Mouse (Mus musculus) adrenal gland, adult 2 months (tissue): ENCODE measurements around the gene Zdhhc25. TPM values are rescaled to one million over a fixed set of nuclear protein-coding genes. Genes with fewer than 3 reads are reported as not detected.

ENCODE experiments used
- DNase-seq: peaks from one replicate; pipeline ENCODE4 v3.0.0; 2021
- long read RNA-seq: library from polyadenylated mRNA; stranded (forward); transcript quantifications from one replicate; pipeline ENCODE4 v2.0.0, GENCODE M21; 2021
- polyA plus RNA-seq: library from polyadenylated mRNA; depleted of rRNA; stranded (reverse); fragments of >200 nt; gene quantifications from 2 replicates; pipeline ENCODE4 v1.2.3, GENCODE M21; 2012; rRNA removed
- total RNA-seq, 2 experiments: library from RNA; stranded (reverse); gene quantifications; 2 replicates each; pipeline ENCODE4 v1.2.3; 2021

Zdhhc25 gene
- total RNA-seq: not detected
- not detected in 2 replicates for polyA plus RNA-seq
- long read RNA-seq: 0 reads

- DNase-seq: no peak
Measured at GRCm38 (mm10) chr15:88600002-88600401, at the start of gene Zdhhc25. TSS of gene Zdhhc25 (plus strand) at chr15:88600302.

- no peak for DNase-seq
Measured at GRCm38 (mm10) chr15:88552852-88553251, 47.2 kb upstream of the Zdhhc25 start.

GRCm38 (mm10) chr15:88555476-88555875 is 44.6 kb upstream of the Zdhhc25 start:
- DNase-seq: peak; percentile 16

GRCm38 (mm10) chr15:88560637-88561036 is 39.5 kb upstream of the Zdhhc25 start:
- DNase-seq: no peak

- no peak for DNase-seq
Measured at GRCm38 (mm10) chr15:88561058-88561730, 38.9 kb upstream of the Zdhhc25 start.

GRCm38 (mm10) chr15:88565307-88565706 is 34.8 kb upstream of the Zdhhc25 start:
- no peak for DNase-seq

- DNase-seq: no peak
Measured at GRCm38 (mm10) chr15:88565806-88566205, 34.3 kb upstream of the Zdhhc25 start.

GRCm38 (mm10) chr15:88570697-88571096 is 29.4 kb upstream of the Zdhhc25 start:
- no peak for DNase-seq

- DNase-seq: no peak
Measured at GRCm38 (mm10) chr15:88579461-88579860, 20.6 kb upstream of the Zdhhc25 start.

GRCm38 (mm10) chr15:88602496-88602895 is 2.4 kb downstream of the Zdhhc25 start:
- DNase-seq: no peak

- no peak for DNase-seq
Measured at GRCm38 (mm10) chr15:88603091-88603732, 3.1 kb downstream of the Zdhhc25 start.

GRCm38 (mm10) chr15:88603733-88604119 is 3.6 kb downstream of the Zdhhc25 start:
- DNase-seq: no peak

GRCm38 (mm10) chr15:88604669-88605414 is 4.7 kb downstream of the Zdhhc25 start:
- DNase-seq: no peak

- no peak for DNase-seq
Measured at GRCm38 (mm10) chr15:88605415-88605785, 5.3 kb downstream of the Zdhhc25 start.

GRCm38 (mm10) chr15:88617125-88617524 is 17.0 kb downstream of the Zdhhc25 start:
- no peak for DNase-seq

- peak; percentile 4 for DNase-seq
Measured at GRCm38 (mm10) chr15:88618008-88618773, 18.1 kb downstream of the Zdhhc25 start.

GRCm38 (mm10) chr15:88620017-88620416 is 19.9 kb downstream of the Zdhhc25 start:
- no peak for DNase-seq

- no peak for DNase-seq
Measured at GRCm38 (mm10) chr15:88623891-88624290, 23.8 kb downstream of the Zdhhc25 start.

- no peak for DNase-seq
Measured at GRCm38 (mm10) chr15:88624874-88625277, 24.8 kb downstream of the Zdhhc25 start.

GRCm38 (mm10) chr15:88625303-88626066 is 25.4 kb downstream of the Zdhhc25 start:
- DNase-seq: no peak

GRCm38 (mm10) chr15:88626886-88627488 is 26.9 kb downstream of the Zdhhc25 start:
- no peak for DNase-seq
